Mouse (Mus musculus) limb, embryonic 12.5 days (tissue): ENCODE data around the gene Vmn1r126. TPM values are rescaled to one million over a fixed set of nuclear protein-coding genes. Genes with fewer than 3 reads are reported as not detected.
"Not testable (repeated sequence)": the region's sequence is repeated elsewhere in the genome, so short reads cannot be mapped to it uniquely, and the experiment has no call there.

ENCODE experiments used
- ATAC-seq: fragments of 200-750 bp; cut with Nextera tagmentation; 2 replicates; pipeline ENCODE4 v1.8.0; 2017; ENCODE audit warnings: low read depth, moderate TSS enrichment; ENCODE audit not compliant: insufficient number of reproducible peaks, insufficient read depth, low FRiP score, low TSS enrichment
- H3K27ac ChIP-seq: fragments of 300-500 bp; sonication (generic); 2 replicates; pipeline ENCODE4 v1.5.1; 2016; ENCODE audit warnings: mild to moderate bottlenecking, moderate library complexity
- H3K27me3 ChIP-seq: fragments of 300-500 bp; sonication (generic); 2 replicates; pipeline ENCODE4 v1.6.1; 2016; ENCODE audit warnings: mild to moderate bottlenecking, moderate library complexity
- H3K36me3 ChIP-seq: fragments of 300-500 bp; sonication (generic); 2 replicates; pipeline ENCODE4 v1.6.1; 2016; ENCODE audit warnings: mild to moderate bottlenecking, moderate library complexity
- H3K4me1 ChIP-seq: fragments of 300-500 bp; sonication (generic); replicated peaks from 2 replicates; pipeline ENCODE4 v1.6.1; 2016
- H3K4me2 ChIP-seq: fragments of 300-500 bp; sonication (generic); 2 replicates; pipeline ENCODE4 v1.6.1; 2016; ENCODE audit warnings: mild to moderate bottlenecking, moderate library complexity
- H3K4me3 ChIP-seq: fragments of 300-500 bp; sonication (generic); replicated peaks from 2 replicates; pipeline ENCODE4 v1.5.1; 2016; ENCODE audit warnings: mild to moderate bottlenecking
- H3K9ac ChIP-seq: fragments of 300-500 bp; sonication (generic); replicated peaks from 2 replicates; pipeline ENCODE4 v1.6.1; 2016; ENCODE audit warnings: mild to moderate bottlenecking, moderate library complexity
- H3K9me3 ChIP-seq: fragments of 300-500 bp; sonication (generic); 2 replicates; pipeline ENCODE4 v1.6.1; 2016; ENCODE audit warnings: mild to moderate bottlenecking, moderate library complexity
- WGBS: fragments of 180-500 bp; shearing (Covaris S2); methylation state at CpG from one replicate; pipeline ENCODE4 v1.1.7; 2016; 5-methylcytosine and 5-hydroxymethylcytosine counted together
- polyA plus RNA-seq: library from polyadenylated mRNA; unstranded; fragments of >200 nt; fragmentation: Nextera tagmentation; extraction: Ambion mirVana; gene quantifications from 2 replicates; pipeline ENCODE4 v1.2.1, GENCODE M21; 2016

Gene Vmn1r126
- not detected in 2 replicates for polyA plus RNA-seq

GRCm38 (mm10) chr7:21301367-21301766 lies at the start of gene Vmn1r126:
Vmn1r126 (minus strand) TSS chr7:21301467.
- ATAC-seq, result not testable (repeated sequence)

GRCm38 (mm10) chr7:21349073-21349472 lies 47.8 kb upstream of the Vmn1r126 start, which contains the start of gene Vmn1r128:
Vmn1r128 (plus strand) TSS chr7:21349373.
- not testable (repeated sequence) for H3K36me3 ChIP-seq, H3K27ac ChIP-seq, H3K4me3 ChIP-seq, H3K9me3 ChIP-seq, H3K27me3 ChIP-seq, H3K4me1 ChIP-seq, H3K4me2 ChIP-seq, ATAC-seq, H3K9ac ChIP-seq
- WGBS, result 70% methylated on average over 1 of the region's 1 CpGs

More at GRCm38 (mm10) chr7:21301367-21301766, at the start of gene Vmn1r126:
- not testable (repeated sequence) for H3K4me2 ChIP-seq, H3K4me1 ChIP-seq, H3K27ac ChIP-seq, H3K36me3 ChIP-seq, H3K9ac ChIP-seq, H3K4me3 ChIP-seq, H3K27me3 ChIP-seq, H3K9me3 ChIP-seq
- WGBS, result no CpG with 5 or more reads among the region's 5 CpGs

- not testable (repeated sequence) for ATAC-seq, H3K36me3 ChIP-seq, H3K27me3 ChIP-seq, H3K4me1 ChIP-seq, H3K27ac ChIP-seq, H3K4me2 ChIP-seq, H3K9me3 ChIP-seq, H3K4me3 ChIP-seq, H3K9ac ChIP-seq
- no CpG with 5 or more reads among the region's 3 CpGs for WGBS
These were observed 18.5 kb upstream of the Vmn1r126 start, which contains the start of gene Vmn1r127 for GRCm38 (mm10) chr7:21319761-21320160. Vmn1r127 (minus strand) TSS chr7:21319861.

- H3K9ac ChIP-seq, H3K4me1 ChIP-seq, H3K4me3 ChIP-seq, H3K36me3 ChIP-seq, H3K27ac ChIP-seq, H3K4me2 ChIP-seq, ATAC-seq, H3K27me3 ChIP-seq, H3K9me3 ChIP-seq: not testable (repeated sequence)
- WGBS, result 68% methylated on average over 3 of the region's 3 CpGs
These were observed 29.4 kb downstream of the Vmn1r126 start, which contains the start of gene Vmn1r125 for GRCm38 (mm10) chr7:21271879-21272278. Vmn1r125 (plus strand) TSS chr7:21272179.

- H3K9ac ChIP-seq, H3K4me3 ChIP-seq, H3K9me3 ChIP-seq, H3K27ac ChIP-seq, H3K36me3 ChIP-seq, ATAC-seq, H3K27me3 ChIP-seq, H3K4me2 ChIP-seq, H3K4me1 ChIP-seq: not testable (repeated sequence)
- 80% methylated on average over 4 of the region's 4 CpGs for WGBS
These were observed 40.8 kb downstream of the Vmn1r126 start, which contains the start of gene Vmn1r124 for GRCm38 (mm10) chr7:21260517-21260916. Vmn1r124 (minus strand) TSS chr7:21260617.

Other genes starting within 250 kb of the Vmn1r126 start
- not detected in 2 replicates for gene Vmn1r120, start 247.7 kb downstream of the Vmn1r126 start, polyA plus RNA-seq
- gene Vmn1r121, start 203.0 kb downstream of the Vmn1r126 start, polyA plus RNA-seq, result not detected in 2 replicates
- gene Vmn1r122, start 167.3 kb downstream of the Vmn1r126 start, polyA plus RNA-seq, result not detected in 2 replicates
- gene Vmn1r123, start 139.3 kb downstream of the Vmn1r126 start, polyA plus RNA-seq, result not detected in 2 replicates
- not detected in 2 replicates for gene Gm5157, start 111.0 kb downstream of the Vmn1r126 start, polyA plus RNA-seq
- not detected in 2 replicates for gene Vmn1r124, start 40.9 kb downstream of the Vmn1r126 start, polyA plus RNA-seq
- gene Vmn1r125, start 29.3 kb downstream of the Vmn1r126 start, polyA plus RNA-seq, result not detected in 2 replicates
- gene Vmn1r127, start 18.4 kb upstream of the Vmn1r126 start, polyA plus RNA-seq, result not detected in 2 replicates
- not detected in 2 replicates for gene Vmn1r128, start 47.9 kb upstream of the Vmn1r126 start, polyA plus RNA-seq
- gene Vmn1r129, start 59.8 kb upstream of the Vmn1r126 start, polyA plus RNA-seq, result not detected in 2 replicates
- not detected in 2 replicates for gene Gm6882, start 131.3 kb upstream of the Vmn1r126 start, polyA plus RNA-seq
- gene Vmn1r130, start 210.3 kb upstream of the Vmn1r126 start, polyA plus RNA-seq, result not detected in 2 replicates
- gene Vmn1r131, start 244.6 kb upstream of the Vmn1r126 start, polyA plus RNA-seq, result not detected in 2 replicates